Mouse (Mus musculus): Measurements from ENCODE around the gene Psmb2. TPM values are rescaled to one million over a fixed set of nuclear protein-coding genes. Genes with fewer than 3 reads are reported as not detected.

Psmb2 gene
- polyA plus RNA-seq, 1 experiment: 236 TPM

GRCm38 (mm10) chr4:126745506-126746193 is 68.2 kb downstream of the Psmb2 start:
- TF ChIP-seq POLR2A (IDR thresholded peaks at IDR 0.05; ENCODE audit: insufficient read length, low read depth) (no peak), SRF (IDR thresholded peaks at IDR 0.05; ENCODE audit: control insufficient read depth, insufficient read length, low read depth) (no peak), MYOG (IDR thresholded peaks at IDR 0.05; ENCODE audit: control insufficient read depth in 1 of 3, insufficient read depth in 1 of 3, insufficient read length in 2 of 3, low read depth in 2 of 3) (peak in 1 of 3 experiments; percentile 5), POLR2AphosphoS2 (IDR thresholded peaks at IDR 0.05; ENCODE audit: insufficient read length, low read depth) (no peak), REST (IDR thresholded peaks at IDR 0.05; ENCODE audit: insufficient read depth, insufficient read length) (no peak), CEBPB (IDR thresholded peaks at IDR 0.05; ENCODE audit: insufficient read depth, poor library complexity, severe bottlenecking) (no peak), MYOD1 (IDR thresholded peaks at IDR 0.05; ENCODE audit: control insufficient read depth in 1 of 3, insufficient read length in 2 of 3, low read depth in 2 of 3) (peak in 1 of 3 experiments; percentile 8)
- H3K36me3 ChIP-seq (ENCODE audit: control insufficient read depth, insufficient read depth): peaks cover 5% of the 10 kb centered on the region
- no peaks in the 10 kb centered on the region for H3K27me3 ChIP-seq (ENCODE audit: control insufficient read depth, insufficient read depth, insufficient read length)
- no peak overlapping the region for H3K4me2 ChIP-seq (ENCODE audit: low read depth)
- no peaks in the 10 kb centered on the region for H3K79me2 ChIP-seq (ENCODE audit: control insufficient read depth, insufficient read depth)
- no peak overlapping the region for H3K4me3 ChIP-seq
- no peak overlapping the region for H3ac ChIP-seq (ENCODE audit: control insufficient read depth, insufficient read length)

DNA sequence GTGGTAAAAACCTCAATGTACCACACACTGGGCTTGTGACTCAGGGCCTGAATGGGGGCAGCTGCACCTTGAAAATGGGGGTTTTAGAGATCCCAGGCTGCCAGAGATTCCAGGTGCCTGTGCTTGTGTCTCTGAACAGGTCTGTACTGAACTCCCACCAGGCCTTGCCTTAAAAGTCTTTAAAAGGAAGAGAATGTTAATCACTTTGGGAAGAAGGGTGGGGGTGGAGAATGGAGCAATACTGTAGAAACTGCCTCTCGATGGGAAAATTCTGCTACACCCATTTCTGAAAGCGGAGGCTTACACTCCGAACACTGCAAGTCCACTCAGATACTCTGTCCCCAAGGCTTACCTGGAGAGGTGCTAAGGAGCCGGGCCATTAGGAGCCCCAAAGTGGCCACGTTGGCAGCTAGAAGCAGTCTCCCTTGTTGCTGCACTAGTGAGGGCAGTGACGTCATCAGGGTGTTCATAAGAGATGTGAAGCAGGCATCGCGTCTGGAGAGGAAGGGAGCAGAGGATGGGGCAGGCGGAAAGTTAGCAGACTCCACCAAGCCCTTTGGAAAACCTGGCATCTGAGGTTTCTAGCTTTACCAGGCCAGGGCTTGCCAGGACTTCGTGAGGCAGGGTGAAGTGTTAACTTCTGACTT is 68.9 kb downstream of the Psmb2 start:
- Histone ChIP-seq H3K27me3 (ENCODE audit: control insufficient read depth, insufficient read depth, insufficient read length) (no peaks in the 10 kb centered on the region), H3ac (ENCODE audit: control insufficient read depth, insufficient read length) (no peak overlapping the region), H3K4me2 (ENCODE audit: low read depth) (no peak overlapping the region), H3K79me2 (ENCODE audit: control insufficient read depth, insufficient read depth) (no peaks in the 10 kb centered on the region), H3K36me3 (ENCODE audit: control insufficient read depth, insufficient read depth) (peaks cover 5% of the 10 kb centered on the region), H3K4me3 (no peak overlapping the region)
- no peak for TF ChIP-seq MAX (IDR thresholded peaks at IDR 0.05; ENCODE audit: low read depth)
- no peak for TF ChIP-seq MYOG (IDR thresholded peaks at IDR 0.05; ENCODE audit: control insufficient read depth in 1 of 3, insufficient read depth in 1 of 3, insufficient read length in 2 of 3, low read depth in 2 of 3)
- no peak for TF ChIP-seq E2F4 (IDR thresholded peaks at IDR 0.05; ENCODE audit: insufficient read depth)
- TF ChIP-seq USF1 (IDR thresholded peaks at IDR 0.05; ENCODE audit: low read depth): no peak
- no peak for TF ChIP-seq TCF12 (IDR thresholded peaks at IDR 0.05; ENCODE audit: insufficient read depth, poor library complexity, severe bottlenecking)
- TF ChIP-seq POLR2A (IDR thresholded peaks at IDR 0.05; ENCODE audit: insufficient read length, low read depth): no peak

DNA sequence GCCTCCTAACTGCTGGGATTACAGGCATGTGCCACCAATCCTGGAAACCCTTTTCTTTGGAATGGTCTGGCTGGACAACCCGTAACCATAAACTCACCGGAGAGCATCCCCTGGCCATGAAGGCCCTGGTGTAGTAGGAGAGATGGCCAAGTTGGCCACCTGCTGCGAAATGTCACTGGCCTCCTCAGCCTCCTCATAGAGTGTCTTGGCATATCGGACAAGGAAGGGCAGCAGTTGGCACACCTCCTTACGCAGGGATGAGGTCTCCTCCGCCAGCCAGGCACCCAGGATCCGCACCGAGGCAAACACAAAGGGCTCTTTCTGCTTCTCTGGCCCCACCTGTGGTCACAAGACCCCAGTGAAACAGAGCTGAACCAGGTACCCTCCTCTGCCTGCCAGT is 71.0 kb downstream of the Psmb2 start:
- TF ChIP-seq MYOD1 (IDR thresholded peaks at IDR 0.05; ENCODE audit: control insufficient read depth in 1 of 3, insufficient read length in 2 of 3, low read depth in 2 of 3) (peak in 2 of 3 experiments; percentile 25 to 29), SRF (IDR thresholded peaks at IDR 0.05; ENCODE audit: control insufficient read depth, insufficient read length, low read depth) (no peak)
- H3K27me3 ChIP-seq (ENCODE audit: control insufficient read depth, insufficient read depth, insufficient read length): no peaks in the 10 kb centered on the region
- H3ac ChIP-seq (ENCODE audit: control insufficient read depth, insufficient read length): no peak overlapping the region
- no peak overlapping the region for H3K4me3 ChIP-seq
- H3K79me2 ChIP-seq (ENCODE audit: control insufficient read depth, insufficient read depth): peaks cover 4% of the 10 kb centered on the region
- H3K4me2 ChIP-seq (ENCODE audit: low read depth): no peak overlapping the region
- peaks cover 5% of the 10 kb centered on the region for H3K36me3 ChIP-seq (ENCODE audit: control insufficient read depth, insufficient read depth)

DNA sequence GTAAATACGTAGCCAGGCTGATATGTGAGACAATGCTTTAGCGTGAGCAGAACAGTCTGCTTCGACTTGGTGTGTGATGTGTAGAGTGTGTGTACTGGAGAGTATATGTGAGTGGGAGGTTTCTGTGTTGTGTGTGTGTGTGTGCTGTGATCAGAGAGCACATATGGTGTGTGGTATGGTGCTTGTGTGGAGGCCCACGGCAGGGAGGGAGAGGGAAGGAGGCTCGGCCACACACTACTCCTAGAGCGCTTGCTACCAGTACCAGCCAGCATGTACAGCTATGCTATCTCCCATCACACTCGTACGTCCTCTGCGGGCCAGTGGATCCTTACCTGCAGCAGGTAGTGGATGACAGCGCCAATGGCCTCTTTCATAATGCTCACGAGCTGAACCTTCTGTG is 72.1 kb downstream of the Psmb2 start:
- no peaks in the 10 kb centered on the region for H3K27me3 ChIP-seq (ENCODE audit: control insufficient read depth, insufficient read depth, insufficient read length)
- peaks cover 4% of the 10 kb centered on the region for H3K79me2 ChIP-seq (ENCODE audit: control insufficient read depth, insufficient read depth)
- H3K4me2 ChIP-seq (ENCODE audit: low read depth): no peak overlapping the region
- H3K4me3 ChIP-seq: no peak overlapping the region
- no peak overlapping the region for H3ac ChIP-seq (ENCODE audit: control insufficient read depth, insufficient read length)
- no peak for TF ChIP-seq SRF (IDR thresholded peaks at IDR 0.05; ENCODE audit: control insufficient read depth, insufficient read length, low read depth)
- TF ChIP-seq MYOG (IDR thresholded peaks at IDR 0.05; ENCODE audit: control insufficient read depth in 1 of 3, insufficient read depth in 1 of 3, insufficient read length in 2 of 3, low read depth in 2 of 3): no peak
- no peak for TF ChIP-seq POLR2A (IDR thresholded peaks at IDR 0.05; ENCODE audit: insufficient read length, low read depth)
- TF ChIP-seq E2F4 (IDR thresholded peaks at IDR 0.05; ENCODE audit: insufficient read depth): no peak
- no peak for TF ChIP-seq TCF3 (IDR thresholded peaks at IDR 0.05; ENCODE audit: insufficient read length, low read depth)
- TF ChIP-seq REST (IDR thresholded peaks at IDR 0.05; ENCODE audit: insufficient read depth, insufficient read length): no peak
- no peak for TF ChIP-seq MYOD1 (IDR thresholded peaks at IDR 0.05; ENCODE audit: control insufficient read depth in 1 of 3, insufficient read length in 2 of 3, low read depth in 2 of 3)
- H3K36me3 ChIP-seq (ENCODE audit: control insufficient read depth, insufficient read depth): peaks cover 5% of the 10 kb centered on the region

GRCm38 (mm10) chr4:126750046-126750683 is 72.7 kb downstream of the Psmb2 start:
- Histone ChIP-seq H3ac (ENCODE audit: control insufficient read depth, insufficient read length) (no peak overlapping the region), H3K27me3 (ENCODE audit: control insufficient read depth, insufficient read depth, insufficient read length) (no peaks in the 10 kb centered on the region), H3K36me3 (ENCODE audit: control insufficient read depth, insufficient read depth) (peaks cover 2% of the 10 kb centered on the region), H3K4me2 (ENCODE audit: low read depth) (no peak overlapping the region), H3K79me2 (ENCODE audit: control insufficient read depth, insufficient read depth) (peaks cover 4% of the 10 kb centered on the region), H3K4me3 (no peak overlapping the region)
- TF ChIP-seq MYOD1 (IDR thresholded peaks at IDR 0.05; ENCODE audit: control insufficient read depth in 1 of 3, insufficient read length in 2 of 3, low read depth in 2 of 3) (no peak), REST (IDR thresholded peaks at IDR 0.05; ENCODE audit: insufficient read depth, insufficient read length) (no peak), SRF (IDR thresholded peaks at IDR 0.05; ENCODE audit: control insufficient read depth, insufficient read length, low read depth) (no peak), MYOG (IDR thresholded peaks at IDR 0.05; ENCODE audit: control insufficient read depth in 1 of 3, insufficient read depth in 1 of 3, insufficient read length in 2 of 3, low read depth in 2 of 3) (no peak), POLR2AphosphoS2 (IDR thresholded peaks at IDR 0.05; ENCODE audit: insufficient read length, low read depth) (no peak), POLR2A (IDR thresholded peaks at IDR 0.05; ENCODE audit: insufficient read length, low read depth) (no peak), CEBPB (IDR thresholded peaks at IDR 0.05; ENCODE audit: insufficient read depth, poor library complexity, severe bottlenecking) (no peak), TCF12 (IDR thresholded peaks at IDR 0.05; ENCODE audit: insufficient read depth, poor library complexity, severe bottlenecking) (no peak), USF1 (IDR thresholded peaks at IDR 0.05; ENCODE audit: low read depth) (no peak), MAX (IDR thresholded peaks at IDR 0.05; ENCODE audit: low read depth) (no peak), TCF3 (IDR thresholded peaks at IDR 0.05; ENCODE audit: insufficient read length, low read depth) (no peak), E2F4 (IDR thresholded peaks at IDR 0.05; ENCODE audit: insufficient read depth) (no peak)
